26 mouse cellular contexts compared by ENCODE assay signal in genomic region chr1:181560325-181560724, GRCm38 (mm10). TPM values are rescaled to one million over a fixed set of nuclear protein-coding genes. Genes with fewer than 3 reads are reported as not detected.
DNase-seq lines count a peak whose midpoint lies in the region; ATAC-seq lines count a peak whose summit lies in the region.
"Had no signal": no experiment of that assay in that cellular context is flagged by ENCODE, and none has a peak within 500 bp of the region (broad histone marks: within the 10 kb centered on the region; RNA-seq: fewer than 3 reads in every experiment).

No protein-coding gene starts in this region.

- no peaks in the 10 kb centered on the region for H3K9me3 ChIP-seq in forebrain, embryonic 16.5 days (ENCODE audit: control insufficient read depth, low read length)
- no peaks in the 10 kb centered on the region for H3K9me3 ChIP-seq in forebrain, embryonic 12.5 days
- no peaks in the 10 kb centered on the region for H3K9me3 ChIP-seq in neural tube, embryonic 11.5 days (ENCODE audit: control insufficient read depth, low read length)
- H3K9me3 ChIP-seq in neural tube, embryonic 15.5 days (replicated peaks), result no peaks in the 10 kb centered on the region
- H3K9me3 ChIP-seq in limb, embryonic 12.5 days, result no peaks in the 10 kb centered on the region
- H3K9me3 ChIP-seq in neural tube, embryonic 14.5 days (ENCODE audit: control insufficient read depth, low read length), result no peaks in the 10 kb centered on the region
- H3K9me3 ChIP-seq in hindbrain, embryonic 10.5 days, result no peaks in the 10 kb centered on the region
- H3K9me3 ChIP-seq: embryonic facial prominence, embryonic 15.5 days; heart, embryonic 12.5 days; hindbrain, embryonic 13.5 days had no signal

- H3K4me3 ChIP-seq in forebrain, embryonic 16.5 days (replicated peaks; ENCODE audit: low read length), result no peak overlapping the region
- no peak overlapping the region for H3K4me3 ChIP-seq in forebrain, embryonic 12.5 days (replicated peaks)
- H3K4me3 ChIP-seq in neural tube, embryonic 11.5 days (ENCODE audit: low read depth, low read length), result no peak overlapping the region
- no peak overlapping the region for H3K4me3 ChIP-seq in neural tube, embryonic 15.5 days (replicated peaks)
- H3K4me3 ChIP-seq in limb, embryonic 12.5 days (replicated peaks), result no peak overlapping the region
- no peak overlapping the region for H3K4me3 ChIP-seq in neural tube, embryonic 14.5 days (ENCODE audit: low read depth, low read length)
- H3K4me3 ChIP-seq in hindbrain, embryonic 10.5 days, result no peak overlapping the region
- H3K4me3 ChIP-seq: embryonic facial prominence, embryonic 15.5 days; erythroblast, embryonic 14.5 days; heart, embryonic 12.5 days; hindbrain, embryonic 13.5 days had no signal

- H3K4me1 ChIP-seq in forebrain, embryonic 16.5 days (replicated peaks; ENCODE audit: control insufficient read depth, insufficient read depth, low read length), result peaks cover 24% of the 10 kb centered on the region
- H3K4me1 ChIP-seq in forebrain, embryonic 12.5 days, result peaks cover 15% of the 10 kb centered on the region
- peaks cover 3% of the 10 kb centered on the region; the same call in 1 of the 2 replicates for H3K4me1 ChIP-seq in neural tube, embryonic 11.5 days (ENCODE audit: control insufficient read depth, insufficient read depth, low read length)
- peaks cover 22% of the 10 kb centered on the region for H3K4me1 ChIP-seq in neural tube, embryonic 15.5 days
- H3K4me1 ChIP-seq in limb, embryonic 12.5 days (replicated peaks), result peaks cover 36% of the 10 kb centered on the region
- H3K4me1 ChIP-seq in neural tube, embryonic 14.5 days (ENCODE audit: control insufficient read depth, insufficient read depth, low read length), result peaks cover 10% of the 10 kb centered on the region
- peaks cover 10% of the 10 kb centered on the region for H3K4me1 ChIP-seq in hindbrain, embryonic 10.5 days (replicated peaks)
- H3K4me1 ChIP-seq: heart, embryonic 12.5 days had no signal

- ATAC-seq in forebrain, embryonic 16.5 days, result no peak
- no peak for ATAC-seq in forebrain, embryonic 12.5 days (ENCODE audit: low FRiP score)
- no peak for ATAC-seq in neural tube, embryonic 11.5 days (ENCODE audit: insufficient read depth, low FRiP score, low TSS enrichment)
- ATAC-seq in neural tube, embryonic 15.5 days (ENCODE audit: low FRiP score), result no peak
- ATAC-seq in limb, embryonic 12.5 days (ENCODE audit: insufficient number of reproducible peaks, insufficient read depth, low FRiP score, low TSS enrichment, low read depth), result no peak
- no peak for ATAC-seq in neural tube, embryonic 14.5 days (ENCODE audit: low read depth)
- ATAC-seq: hindbrain, postnatal 0 days had no signal

- 83% methylated on average over 6 of the region's 6 CpGs for WGBS in forebrain, embryonic 16.5 days
- 90% methylated on average over 6 of the region's 6 CpGs for WGBS in forebrain, embryonic 12.5 days
- 80% methylated on average over 6 of the region's 6 CpGs for WGBS in neural tube, embryonic 11.5 days
- 76% methylated on average over 6 of the region's 6 CpGs for WGBS in neural tube, embryonic 15.5 days
- WGBS in limb, embryonic 12.5 days, result 57% methylated on average over 6 of the region's 6 CpGs
- WGBS in neural tube, embryonic 14.5 days, result 72% methylated on average over 6 of the region's 6 CpGs
- WGBS in hindbrain, embryonic 10.5 days, result 89% methylated on average over 6 of the region's 6 CpGs

- H3K27me3 ChIP-seq in forebrain, embryonic 16.5 days (replicated peaks; ENCODE audit: control insufficient read depth, insufficient read depth, low read length), result no peaks in the 10 kb centered on the region
- H3K27me3 ChIP-seq in forebrain, embryonic 12.5 days, result peaks cover 17% of the 10 kb centered on the region
- H3K27me3 ChIP-seq in neural tube, embryonic 11.5 days (ENCODE audit: control insufficient read depth, insufficient read depth, low read length), result no peaks in the 10 kb centered on the region
- no peaks in the 10 kb centered on the region; the same call in 1 of the 2 replicates for H3K27me3 ChIP-seq in neural tube, embryonic 15.5 days (replicated peaks)
- H3K27me3 ChIP-seq in limb, embryonic 12.5 days, result 0 out of 2 replicates have a peak, but pooled peaks cover 3% of the 10 kb centered on the region
- H3K27me3 ChIP-seq in neural tube, embryonic 14.5 days (ENCODE audit: control insufficient read depth, insufficient read depth, low read length), result no peaks in the 10 kb centered on the region
- 0 out of 2 replicates have a peak, but pooled peaks cover 4% of the 10 kb centered on the region for H3K27me3 ChIP-seq in hindbrain, embryonic 10.5 days (ENCODE audit: insufficient read depth, poor library complexity, severe bottlenecking)
- H3K27me3 ChIP-seq: embryonic facial prominence, embryonic 15.5 days; hindbrain, embryonic 13.5 days had no signal

- DNase-seq in neural tube, embryonic 11.5 days (ENCODE audit: low spot score), result no peak
- DNase-seq in hindbrain, embryonic 10.5 days (ENCODE audit: low spot score), result no peak
- no peak for DNase-seq in adrenal gland, postnatal 25 days
- DNase-seq: adrenal gland, adult 2 months; adrenal gland, postnatal 36 days; cerebellum, adult 2 months; cerebellum, postnatal 14 days; gastrocnemius, postnatal 14 days; heart, postnatal 36 days had no signal

- H3K27ac ChIP-seq in forebrain, embryonic 16.5 days (ENCODE audit: low read length), result peak overlapping the region; percentile 71; the same call in 1 of the 2 replicates
- no peak overlapping the region for H3K27ac ChIP-seq in forebrain, embryonic 12.5 days
- peak overlapping the region; percentile 30; the same call in 1 of the 2 replicates for H3K27ac ChIP-seq in neural tube, embryonic 11.5 days (ENCODE audit: low read depth, low read length)
- H3K27ac ChIP-seq in neural tube, embryonic 15.5 days (replicated peaks), result no peak overlapping the region
- 0 out of 2 replicates have a peak overlapping the region, but pooled peaks have one; percentile 4 for H3K27ac ChIP-seq in limb, embryonic 12.5 days
- H3K27ac ChIP-seq in neural tube, embryonic 14.5 days (ENCODE audit: low read depth, low read length), result peak overlapping the region; percentile 28; the same call in 1 of the 2 replicates
- H3K27ac ChIP-seq in hindbrain, embryonic 10.5 days, result no peak overlapping the region
- H3K27ac ChIP-seq: embryonic facial prominence, embryonic 15.5 days; hindbrain, embryonic 13.5 days; hindbrain, postnatal 0 days had no signal

- no peaks in the 10 kb centered on the region for H3K36me3 ChIP-seq in forebrain, embryonic 16.5 days (ENCODE audit: control insufficient read depth, insufficient read depth)
- no peaks in the 10 kb centered on the region for H3K36me3 ChIP-seq in forebrain, embryonic 12.5 days (replicated peaks)
- no peaks in the 10 kb centered on the region for H3K36me3 ChIP-seq in neural tube, embryonic 11.5 days (ENCODE audit: control insufficient read depth, insufficient read depth, low read length)
- H3K36me3 ChIP-seq in neural tube, embryonic 15.5 days, result no peaks in the 10 kb centered on the region
- H3K36me3 ChIP-seq in limb, embryonic 12.5 days, result no peaks in the 10 kb centered on the region
- no peaks in the 10 kb centered on the region for H3K36me3 ChIP-seq in neural tube, embryonic 14.5 days (ENCODE audit: control insufficient read depth, insufficient read depth, low read length)
- H3K36me3 ChIP-seq in hindbrain, embryonic 10.5 days, result no peaks in the 10 kb centered on the region
- H3K36me3 ChIP-seq: embryonic facial prominence, embryonic 15.5 days; heart, embryonic 12.5 days; hindbrain, embryonic 13.5 days had no signal

- 0 out of 2 replicates have a peak overlapping the region, but pooled peaks have one; percentile 9 for H3K9ac ChIP-seq in forebrain, embryonic 16.5 days (replicated peaks; ENCODE audit: low read depth, low read length)
- no peak overlapping the region for H3K9ac ChIP-seq in forebrain, embryonic 12.5 days
- no peak overlapping the region for H3K9ac ChIP-seq in neural tube, embryonic 11.5 days (ENCODE audit: low read length)
- H3K9ac ChIP-seq in neural tube, embryonic 15.5 days (replicated peaks), result no peak overlapping the region
- H3K9ac ChIP-seq in limb, embryonic 12.5 days (replicated peaks), result no peak overlapping the region
- no peak overlapping the region for H3K9ac ChIP-seq in neural tube, embryonic 14.5 days (replicated peaks; ENCODE audit: low read depth, low read length)
- H3K9ac ChIP-seq: embryonic facial prominence, embryonic 15.5 days; heart, embryonic 12.5 days; hindbrain, embryonic 13.5 days had no signal

- H3K4me2 ChIP-seq in forebrain, embryonic 16.5 days (ENCODE audit: low read length), result no peak overlapping the region
- H3K4me2 ChIP-seq in forebrain, embryonic 12.5 days, result no peak overlapping the region
- no peak overlapping the region for H3K4me2 ChIP-seq in neural tube, embryonic 11.5 days (ENCODE audit: low read depth)
- no peak overlapping the region for H3K4me2 ChIP-seq in neural tube, embryonic 15.5 days
- no peak overlapping the region for H3K4me2 ChIP-seq in limb, embryonic 12.5 days
- no peak overlapping the region for H3K4me2 ChIP-seq in neural tube, embryonic 14.5 days (ENCODE audit: low read depth, low read length)
- H3K4me2 ChIP-seq: embryonic facial prominence, embryonic 15.5 days; heart, embryonic 12.5 days; hindbrain, embryonic 13.5 days had no signal

RNA-seq across cellular contexts. Expression of gene Dnah14, which starts 16.0 kb away (rescaled TPM):
- polyA plus RNA-seq in forebrain, embryonic 16.5 days (2015; fragmentation: Nextera tagmentation; extraction: Ambion mirVana), result 0.42 and 0.51 TPM in 2 replicates
- 1.9 and 2.2 TPM in 2 replicates for polyA plus RNA-seq in forebrain, embryonic 12.5 days (2016; fragmentation: Nextera tagmentation; extraction: Ambion mirVana)
- polyA plus RNA-seq in neural tube, embryonic 11.5 days (2014; fragmentation: Nextera tagmentation; extraction: Ambion mirVana), result 1.9 and 2.1 TPM in 2 replicates
- polyA plus RNA-seq in neural tube, embryonic 15.5 days (2015; fragmentation: Nextera tagmentation; extraction: Ambion mirVana), result 0.29 and 0.61 TPM in 2 replicates
- polyA plus RNA-seq in limb, embryonic 12.5 days (2016; fragmentation: Nextera tagmentation; extraction: Ambion mirVana), result 1.2 and 1.7 TPM in 2 replicates
- 0.61 and 0.94 TPM in 2 replicates for polyA plus RNA-seq in neural tube, embryonic 14.5 days (2014; fragmentation: Nextera tagmentation; extraction: Ambion mirVana)
- 1.0 and 1.1 TPM in 2 replicates for polyA plus RNA-seq in hindbrain, embryonic 10.5 days (2016; fragmentation: Nextera tagmentation; extraction: Ambion mirVana)
- 0.09 TPM in 1 of 2 replicates, not detected in the other for total RNA-seq in adrenal gland, postnatal 25 days (2021)
- total RNA-seq: heart, adult 8-10 months; heart, postnatal 36 days had no signal
- polyA plus RNA-seq: adrenal gland, adult 2 months; erythroblast, embryonic 14.5 days had no signal

RNA-seq across cellular contexts. Expression of gene Ccdc121, which starts 49.1 kb away (rescaled TPM):
- 0.31 TPM in 1 of 2 replicates, not detected in the other for polyA plus RNA-seq in forebrain, embryonic 16.5 days (2015; fragmentation: Nextera tagmentation; extraction: Ambion mirVana)
- polyA plus RNA-seq in forebrain, embryonic 12.5 days (2016; fragmentation: Nextera tagmentation; extraction: Ambion mirVana), result not detected in 2 replicates
- not detected in 2 replicates for polyA plus RNA-seq in neural tube, embryonic 11.5 days (2014; fragmentation: Nextera tagmentation; extraction: Ambion mirVana)
- polyA plus RNA-seq in neural tube, embryonic 15.5 days (2015; fragmentation: Nextera tagmentation; extraction: Ambion mirVana), result not detected in 2 replicates
- polyA plus RNA-seq in limb, embryonic 12.5 days (2016; fragmentation: Nextera tagmentation; extraction: Ambion mirVana), result 0.15 TPM in 1 of 2 replicates, not detected in the other
- polyA plus RNA-seq in neural tube, embryonic 14.5 days (2014; fragmentation: Nextera tagmentation; extraction: Ambion mirVana), result not detected in 2 replicates
- 0.10 and 0.11 TPM in 2 replicates for polyA plus RNA-seq in hindbrain, embryonic 10.5 days (2016; fragmentation: Nextera tagmentation; extraction: Ambion mirVana)
- total RNA-seq in adrenal gland, postnatal 25 days (2021), result not detected in 2 replicates
- total RNA-seq: adrenal gland, adult 2 months; adrenal gland, postnatal 36 days; common myeloid progenitor, adult 5-6 weeks; ES-E14; gastrocnemius, adult 18-20 months; gastrocnemius, postnatal 14 days; heart, adult 8-10 months; heart, postnatal 36 days had no signal
- polyA plus RNA-seq: adrenal gland, adult 2 months; embryonic facial prominence, embryonic 11.5 days; erythroblast, embryonic 14.5 days; forebrain, embryonic 11.5 days; hindbrain, embryonic 13.5 days; intestine, embryonic 14.5 days had no signal

Comparison
In these comparisons a context has a peak if more than half of its experiments do, and no peak if none do; other contexts are left out.
1. H3K27ac ChIP-seq: peak in forebrain, embryonic 16.5 days (single experiment), neural tube, embryonic 11.5 days (single experiment), limb, embryonic 12.5 days (single experiment) and neural tube, embryonic 14.5 days (single experiment); none in forebrain, embryonic 12.5 days (single experiment), neural tube, embryonic 15.5 days (single experiment) and hindbrain, embryonic 10.5 days (single experiment).